Mouse (Mus musculus): ENCODE data around the gene C530008M17Rik.
"Not testable (repeated sequence)": the region's sequence is repeated elsewhere in the genome, so short reads cannot be mapped to it uniquely, and the experiment has no call there.

C530008M17Rik gene

GRCm38 (mm10) chr5:76905405-76906154, 249.3 kb downstream of the C530008M17Rik start, which contains the start of gene Aasdh:
Gene Aasdh, minus strand, starts transcription at chr5:76905514.
- DNase-seq (ENCODE audit: low spot score): peak; percentile 98

- DNase-seq (ENCODE audit: low spot score): no peak
Measured at GRCm38 (mm10) chr5:76906155-76906499, 249.8 kb downstream of the C530008M17Rik start.

- DNase-seq (ENCODE audit: low spot score): no peak
Measured at GRCm38 (mm10) chr5:76910807-76911206, 254.5 kb downstream of the C530008M17Rik start.

- DNase-seq (ENCODE audit: low spot score): not testable (repeated sequence)
Measured at GRCm38 (mm10) chr5:76912522-76912921, 256.2 kb downstream of the C530008M17Rik start.

GRCm38 (mm10) chr5:76922833-76923232, 266.5 kb downstream of the C530008M17Rik start:
- DNase-seq (ENCODE audit: low spot score): no peak
